Mouse (Mus musculus) brain, embryonic 14.5 days (tissue): ENCODE results near the gene Rhou. TPM values are rescaled to one million over a fixed set of nuclear protein-coding genes. Genes with fewer than 3 reads are reported as not detected.

Experiments
- DNase-seq: peaks from one replicate; pipeline ENCODE4 v3.0.0-alpha.2; 2011; ENCODE audit warnings: low read depth
- CTCF ChIP-seq: fragments of 200-500 bp; IDR thresholded peaks from 2 replicates; pipeline ENCODE4 v1.5.1; 2012; ENCODE audit warnings: inconsistent platforms, mild to moderate bottlenecking, moderate library complexity, borderline replicate concordance; ENCODE audit not compliant: insufficient read depth, insufficient read length; ENCODE audit errors: extremely low read depth
- POLR2A ChIP-seq: fragments of 200-500 bp; IDR thresholded peaks from 2 replicates; pipeline ENCODE4 v1.6.1; 2012; ENCODE audit warnings: mild to moderate bottlenecking, inconsistent platforms, borderline replicate concordance; ENCODE audit not compliant: poor library complexity, insufficient read depth, insufficient read length, severe bottlenecking; ENCODE audit errors: extremely low read depth
- polyA plus RNA-seq: library from polyadenylated mRNA; depleted of rRNA; stranded (reverse); fragments of >200 nt; gene quantifications from 2 replicates; pipeline ENCODE4 v1.2.3, GENCODE M21; 2012

Gene Rhou
- polyA plus RNA-seq, 1 experiment: 30.1 TPM

- TF ChIP-seq CTCF: no peak
- TF ChIP-seq POLR2A: no peak
- DNase-seq: peak; percentile 23
These were observed 1.0 kb downstream of the Rhou start for GRCm38 (mm10) chr8:123654763-123655162.

GRCm38 (mm10) chr8:123655351-123655779 lies 1.6 kb downstream of the Rhou start:
- no peak for DNase-seq
- TF ChIP-seq POLR2A (no peak), CTCF (no peak)

GRCm38 (mm10) chr8:123657826-123658225 lies 4.1 kb downstream of the Rhou start:
- no peak for DNase-seq
- no peak for TF ChIP-seq POLR2A
- TF ChIP-seq CTCF: no peak

GRCm38 (mm10) chr8:123659469-123660057 lies 5.8 kb downstream of the Rhou start:
- no peak for DNase-seq
- TF ChIP-seq CTCF: no peak
- TF ChIP-seq POLR2A: no peak

GRCm38 (mm10) chr8:123661515-123661914 lies 7.8 kb downstream of the Rhou start:
- DNase-seq: no peak
- TF ChIP-seq POLR2A (no peak), CTCF (no peak)

GRCm38 (mm10) chr8:123665580-123665979 lies 11.9 kb downstream of the Rhou start:
- TF ChIP-seq CTCF (no peak), POLR2A (no peak)
- no peak for DNase-seq

GRCm38 (mm10) chr8:123666832-123667231 lies 13.1 kb downstream of the Rhou start:
- no peak for DNase-seq
- TF ChIP-seq CTCF (no peak), POLR2A (no peak)

- TF ChIP-seq CTCF: no peak
- TF ChIP-seq POLR2A: no peak
- no peak for DNase-seq
These were observed 15.0 kb downstream of the Rhou start for GRCm38 (mm10) chr8:123668681-123669080.

- peak; percentile 13 for DNase-seq
- no peak for TF ChIP-seq CTCF
- no peak for TF ChIP-seq POLR2A
These were observed 17.0 kb downstream of the Rhou start for GRCm38 (mm10) chr8:123670766-123671165.

- TF ChIP-seq CTCF (no peak), POLR2A (no peak)
- DNase-seq: no peak
These were observed 17.7 kb downstream of the Rhou start for GRCm38 (mm10) chr8:123671454-123671853.

GRCm38 (mm10) chr8:123672648-123673047 lies 18.9 kb downstream of the Rhou start:
- DNase-seq: no peak
- TF ChIP-seq CTCF (no peak), POLR2A (no peak)

GRCm38 (mm10) chr8:123675611-123676010 lies 21.9 kb downstream of the Rhou start:
- TF ChIP-seq CTCF: no peak
- no peak for TF ChIP-seq POLR2A
- DNase-seq: peak; percentile 26

- no peak for DNase-seq
- TF ChIP-seq POLR2A (no peak), CTCF (no peak)
These were observed 24.7 kb downstream of the Rhou start for GRCm38 (mm10) chr8:123678390-123678789.
